ENCODE assay signal across 30 mouse cellular contexts in the genomic region with DNA sequence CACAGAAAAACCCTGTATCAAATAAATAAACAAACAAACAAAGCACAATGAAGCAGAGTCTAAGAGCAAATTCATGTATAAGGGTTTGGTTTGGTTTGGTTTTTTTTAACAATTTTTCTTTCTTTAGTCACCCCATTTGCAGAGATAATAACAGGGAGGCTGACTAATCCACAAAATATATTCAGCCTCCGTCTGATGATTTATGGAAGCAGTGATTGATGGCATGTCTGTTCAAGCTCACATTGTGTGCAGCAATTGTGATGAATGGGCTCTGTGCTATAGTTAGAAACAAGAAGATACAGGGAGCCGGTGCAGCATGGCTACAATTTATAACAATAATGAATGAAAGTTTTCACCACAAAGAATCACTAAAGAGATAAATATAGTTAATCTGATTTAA. TPM values are rescaled to one million over a fixed set of nuclear protein-coding genes. Genes with fewer than 3 reads are reported as not detected.
DNase-seq lines count a peak whose midpoint lies in the region; ATAC-seq and TF ChIP-seq lines count a peak whose summit lies in the region.
"Had no signal": no experiment of that assay in that cellular context is flagged by ENCODE, and none has a peak within 500 bp of the region (broad histone marks: within the 10 kb centered on the region; RNA-seq: fewer than 3 reads in every experiment).

No protein-coding gene starts in this region.

- H3K4me2 ChIP-seq in forebrain, postnatal 0 days (ENCODE audit: low read depth) = no peak overlapping the region
- no peak overlapping the region for H3K4me2 ChIP-seq in forebrain, embryonic 16.5 days (ENCODE audit: low read length)
- no peak overlapping the region for H3K4me2 ChIP-seq in midbrain, postnatal 0 days (ENCODE audit: low read depth, low read length, poor library complexity, severe bottlenecking)
- H3K4me2 ChIP-seq in midbrain, embryonic 15.5 days = no peak overlapping the region
- H3K4me2 ChIP-seq: embryonic facial prominence, embryonic 12.5 days; embryonic facial prominence, embryonic 15.5 days; heart, embryonic 13.5 days; hindbrain, embryonic 12.5 days; hindbrain, embryonic 15.5 days; intestine, embryonic 15.5 days had no signal

- no peak for DNase-seq in forebrain, postnatal 0 days
- DNase-seq in midbrain, postnatal 0 days (ENCODE audit: low spot score) = peak; percentile 17
- DNase-seq in NIH3T3 (ENCODE audit: low read depth) = peak; percentile 90
- no peak for DNase-seq in cerebellum, adult 11 months
- DNase-seq: adrenal gland, postnatal 10 days; cerebellum, adult 2 months; cerebellum, adult 9-11 months; cerebellum, postnatal 25 days; gastrocnemius, adult 2 months; gastrocnemius, postnatal 14 days; heart, postnatal 14 days; heart, postnatal 4 days; kidney, adult 11 months; kidney, adult 8-10 months had no signal

- no peaks in the 10 kb centered on the region for H3K27me3 ChIP-seq in forebrain, postnatal 0 days (ENCODE audit: insufficient read depth, low read length)
- no peaks in the 10 kb centered on the region for H3K27me3 ChIP-seq in forebrain, embryonic 16.5 days (replicated peaks; ENCODE audit: control insufficient read depth, insufficient read depth, low read length)
- H3K27me3 ChIP-seq in midbrain, postnatal 0 days (ENCODE audit: insufficient read depth, low read length) = no peaks in the 10 kb centered on the region
- no peaks in the 10 kb centered on the region for H3K27me3 ChIP-seq in midbrain, embryonic 15.5 days (replicated peaks)
- H3K27me3 ChIP-seq: CH12.LX; embryonic facial prominence, embryonic 12.5 days; embryonic facial prominence, embryonic 15.5 days; heart, embryonic 13.5 days; hindbrain, embryonic 12.5 days; hindbrain, embryonic 15.5 days; intestine, embryonic 15.5 days had no signal

- 62% methylated on average over 2 of the region's 2 CpGs for WGBS in forebrain, postnatal 0 days
- 74% methylated on average over 2 of the region's 2 CpGs for WGBS in forebrain, embryonic 16.5 days
- WGBS in midbrain, postnatal 0 days = 67% methylated on average over 2 of the region's 2 CpGs
- WGBS in midbrain, embryonic 15.5 days = 74% methylated on average over 2 of the region's 2 CpGs

- H3K9ac ChIP-seq in forebrain, postnatal 0 days = no peak overlapping the region
- no peak overlapping the region for H3K9ac ChIP-seq in forebrain, embryonic 16.5 days (replicated peaks; ENCODE audit: low read depth, low read length)
- no peak overlapping the region for H3K9ac ChIP-seq in midbrain, postnatal 0 days (replicated peaks; ENCODE audit: low read length, poor library complexity, severe bottlenecking)
- no peak overlapping the region for H3K9ac ChIP-seq in midbrain, embryonic 15.5 days
- H3K9ac ChIP-seq: embryonic facial prominence, embryonic 12.5 days; embryonic facial prominence, embryonic 15.5 days; heart, embryonic 13.5 days; hindbrain, embryonic 12.5 days; hindbrain, embryonic 15.5 days; intestine, embryonic 15.5 days had no signal

- peak; percentile 20; the same call in 1 of the 2 replicates for ATAC-seq in forebrain, postnatal 0 days
- no peak for ATAC-seq in forebrain, embryonic 16.5 days
- ATAC-seq in midbrain, postnatal 0 days (ENCODE audit: low FRiP score) = no peak
- no peak for ATAC-seq in midbrain, embryonic 15.5 days (replicated peaks)
- ATAC-seq: forebrain, embryonic 14.5 days; intestine, embryonic 15.5 days had no signal

- H3K36me3 ChIP-seq in forebrain, postnatal 0 days (ENCODE audit: insufficient read depth) = no peaks in the 10 kb centered on the region
- H3K36me3 ChIP-seq in forebrain, embryonic 16.5 days (ENCODE audit: control insufficient read depth, insufficient read depth) = no peaks in the 10 kb centered on the region
- H3K36me3 ChIP-seq in midbrain, postnatal 0 days (ENCODE audit: insufficient read depth, low read length) = no peaks in the 10 kb centered on the region
- no peaks in the 10 kb centered on the region for H3K36me3 ChIP-seq in midbrain, embryonic 15.5 days (replicated peaks)
- H3K36me3 ChIP-seq: embryonic facial prominence, embryonic 12.5 days; embryonic facial prominence, embryonic 15.5 days; G1E; heart, embryonic 13.5 days; hindbrain, embryonic 12.5 days; hindbrain, embryonic 15.5 days; intestine, embryonic 15.5 days had no signal

- no peak overlapping the region for H3K27ac ChIP-seq in forebrain, postnatal 0 days (ENCODE audit: low read depth, low read length)
- no peak overlapping the region for H3K27ac ChIP-seq in forebrain, embryonic 16.5 days (ENCODE audit: low read length)
- H3K27ac ChIP-seq in midbrain, postnatal 0 days (ENCODE audit: low read depth, low read length) = no peak overlapping the region
- H3K27ac ChIP-seq in midbrain, embryonic 15.5 days = no peak overlapping the region
- H3K27ac ChIP-seq: embryonic facial prominence, embryonic 12.5 days; embryonic facial prominence, embryonic 15.5 days; gastrocnemius, adult 2 months; heart, embryonic 13.5 days; hindbrain, embryonic 12.5 days; hindbrain, embryonic 15.5 days; intestine, embryonic 15.5 days had no signal

- no peaks in the 10 kb centered on the region for H3K9me3 ChIP-seq in forebrain, postnatal 0 days (ENCODE audit: low read length)
- no peaks in the 10 kb centered on the region for H3K9me3 ChIP-seq in forebrain, embryonic 16.5 days (ENCODE audit: control insufficient read depth, low read length)
- H3K9me3 ChIP-seq in midbrain, postnatal 0 days (ENCODE audit: low read length) = no peaks in the 10 kb centered on the region
- no peaks in the 10 kb centered on the region for H3K9me3 ChIP-seq in midbrain, embryonic 15.5 days
- H3K9me3 ChIP-seq: embryonic facial prominence, embryonic 15.5 days; G1E; heart, embryonic 13.5 days; hindbrain, embryonic 12.5 days; hindbrain, embryonic 15.5 days; intestine, embryonic 15.5 days had no signal

- H3K4me1 ChIP-seq in forebrain, postnatal 0 days (ENCODE audit: insufficient read depth) = no peaks in the 10 kb centered on the region
- peaks cover 6% of the 10 kb centered on the region; the same call in 1 of the 2 replicates for H3K4me1 ChIP-seq in forebrain, embryonic 16.5 days (replicated peaks; ENCODE audit: control insufficient read depth, insufficient read depth, low read length)
- H3K4me1 ChIP-seq in midbrain, postnatal 0 days (ENCODE audit: insufficient read depth, low read length) = no peaks in the 10 kb centered on the region
- no peaks in the 10 kb centered on the region for H3K4me1 ChIP-seq in midbrain, embryonic 15.5 days
- H3K4me1 ChIP-seq: embryonic facial prominence, embryonic 15.5 days; heart, embryonic 13.5 days; hindbrain, embryonic 15.5 days had no signal

- no peak for TF ChIP-seq CTCF in forebrain, postnatal 0 days (IDR thresholded peaks at IDR 0.05; ENCODE audit: low read depth)
- TF ChIP-seq CTCF in midbrain, postnatal 0 days (IDR thresholded peaks at IDR 0.05) = no peak

- no peak overlapping the region for H3K4me3 ChIP-seq in forebrain, postnatal 0 days (ENCODE audit: low read depth, low read length)
- H3K4me3 ChIP-seq in forebrain, embryonic 16.5 days (replicated peaks; ENCODE audit: low read length) = no peak overlapping the region
- no peak overlapping the region for H3K4me3 ChIP-seq in midbrain, postnatal 0 days (ENCODE audit: low read depth, low read length)
- no peak overlapping the region for H3K4me3 ChIP-seq in midbrain, embryonic 15.5 days
- H3K4me3 ChIP-seq: embryonic facial prominence, embryonic 12.5 days; embryonic facial prominence, embryonic 15.5 days; gastrocnemius, adult 2 months; heart, embryonic 13.5 days; hindbrain, embryonic 12.5 days; hindbrain, embryonic 15.5 days; intestine, embryonic 15.5 days had no signal

RNA-seq across cellular contexts. Expression of a gene that starts 29.4 kb away (rescaled TPM):
- not detected in 2 replicates for total RNA-seq in forebrain, postnatal 0 days (2014; rRNA removed)
- polyA plus RNA-seq in forebrain, postnatal 0 days (2015; fragmentation: Nextera tagmentation; extraction: Ambion mirVana) = not detected in 2 replicates
- polyA plus RNA-seq in forebrain, embryonic 16.5 days (2015; fragmentation: Nextera tagmentation; extraction: Ambion mirVana) = not detected in 2 replicates
- 0.99 TPM in 1 of 2 replicates, not detected in the other for total RNA-seq in midbrain, postnatal 0 days (2014; rRNA removed)
- not detected in 2 replicates for polyA plus RNA-seq in midbrain, postnatal 0 days (2015; fragmentation: Nextera tagmentation; extraction: Ambion mirVana)
- not detected in 2 replicates for polyA plus RNA-seq in midbrain, embryonic 15.5 days (2015; fragmentation: Nextera tagmentation; extraction: Ambion mirVana)
- total RNA-seq: CH12.LX; common myeloid progenitor, adult 5-6 weeks; gastrocnemius, adult 2 months; gastrocnemius, postnatal 14 days; gastrocnemius, postnatal 4 days; heart, adult 8-10 months; heart, postnatal 4 days had no signal
- polyA plus RNA-seq: embryonic facial prominence, embryonic 12.5 days; forebrain, embryonic 11.5 days; forebrain, embryonic 14.5 days; G1E; heart, embryonic 13.5 days; heart, embryonic 16.5 days; hindbrain, embryonic 12.5 days; hindbrain, embryonic 15.5 days had no signal

RNA-seq across cellular contexts. Expression of a gene that starts 39.1 kb away (rescaled TPM):
- total RNA-seq in forebrain, postnatal 0 days (2014; rRNA removed) = not detected in 2 replicates
- not detected in 2 replicates for polyA plus RNA-seq in forebrain, postnatal 0 days (2015; fragmentation: Nextera tagmentation; extraction: Ambion mirVana)
- not detected in 2 replicates for polyA plus RNA-seq in forebrain, embryonic 16.5 days (2015; fragmentation: Nextera tagmentation; extraction: Ambion mirVana)
- not detected in 2 replicates for total RNA-seq in midbrain, postnatal 0 days (2014; rRNA removed)
- not detected in 2 replicates for polyA plus RNA-seq in midbrain, postnatal 0 days (2015; fragmentation: Nextera tagmentation; extraction: Ambion mirVana)
- polyA plus RNA-seq in midbrain, embryonic 15.5 days (2015; fragmentation: Nextera tagmentation; extraction: Ambion mirVana) = not detected in 2 replicates
- total RNA-seq: CH12.LX; common myeloid progenitor, adult 5-6 weeks; G1E; gastrocnemius, adult 2 months; gastrocnemius, postnatal 14 days; heart, postnatal 14 days; heart, postnatal 4 days had no signal
- polyA plus RNA-seq: cerebellum, adult 2 months; embryonic facial prominence, embryonic 12.5 days; embryonic facial prominence, embryonic 15.5 days; forebrain, embryonic 11.5 days; forebrain, embryonic 14.5 days; G1E; heart, embryonic 13.5 days; heart, embryonic 16.5 days; hindbrain, embryonic 12.5 days; hindbrain, embryonic 15.5 days had no signal

Comparison
In these comparisons a context has a peak if more than half of its experiments do, and no peak if none do; other contexts are left out.
1. DNase-seq: peak in midbrain, postnatal 0 days (single experiment) and NIH3T3 (single experiment); none in forebrain, postnatal 0 days (single experiment) and cerebellum, adult 11 months (single experiment).